ENCODE assay signal across 10 mouse cellular contexts in the genomic region with DNA sequence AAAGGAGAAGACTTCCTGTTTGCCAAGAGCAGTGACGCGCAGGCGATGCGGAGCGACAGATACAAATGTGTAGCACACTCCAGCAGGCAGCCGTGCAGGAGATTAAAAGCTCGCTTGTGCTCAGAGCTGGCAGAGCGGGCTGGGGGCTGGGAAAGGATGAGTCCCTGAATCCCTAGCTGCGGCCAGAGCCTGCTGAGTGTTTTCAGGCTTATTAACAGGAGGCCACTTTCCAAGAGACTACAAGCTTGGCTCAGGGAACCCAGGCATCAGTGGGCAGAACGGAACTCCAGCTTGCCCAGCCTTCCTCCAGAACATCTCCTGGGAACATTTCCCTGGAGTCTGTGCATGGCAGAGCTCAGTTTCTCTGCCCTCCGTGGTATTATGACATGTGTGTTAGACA. TPM values are rescaled to one million over a fixed set of nuclear protein-coding genes. Genes with fewer than 3 reads are reported as not detected.
DNase-seq lines count a peak whose midpoint lies in the region; ATAC-seq lines count a peak whose summit lies in the region.
"Had no signal": no experiment of that assay in that cellular context is flagged by ENCODE, and none has a peak within 500 bp of the region (broad histone marks: within the 10 kb centered on the region; RNA-seq: fewer than 3 reads in every experiment).

No protein-coding gene starts in this region.

- intact Hi-C loops in left cerebral cortex, postnatal 10 days (cut with DNase I), result no loop called here
- intact Hi-C loops in heart, postnatal 10 days (cut with DNase I), result no loop called here

- peak; percentile 48 for ATAC-seq in midbrain, embryonic 12.5 days (ENCODE audit: low FRiP score, low read depth)

- peak overlapping the region; percentile 76 for H3K27ac ChIP-seq in midbrain, embryonic 12.5 days (replicated peaks)
- H3K27ac ChIP-seq: lung, embryonic 15.5 days had no signal

- no peaks in the 10 kb centered on the region for H3K9me3 ChIP-seq in midbrain, embryonic 12.5 days
- H3K9me3 ChIP-seq: lung, embryonic 15.5 days had no signal

- peaks cover 53% of the 10 kb centered on the region for H3K4me1 ChIP-seq in midbrain, embryonic 12.5 days

- peak; percentile 60 for DNase-seq in left cerebral cortex, postnatal 10 days (ENCODE audit: extremely low spot score in 1 of 2, low spot score in 2 of 2)
- DNase-seq in left cerebral cortex, adult 11 months (ENCODE audit: low spot score), result no peak
- DNase-seq in cerebellum, postnatal 14 days, result peak; percentile 78
- peak; percentile 12 to 25 for DNase-seq in heart, postnatal 10 days
- DNase-seq in thymus, postnatal 36 days, result no peak
- no peak for DNase-seq in urinary bladder, postnatal 10 days (ENCODE audit: low spot score)
- no peak for DNase-seq in spleen, postnatal 36 days (ENCODE audit: low spot score in 2 of 2)

- 10% methylated on average over 11 of the region's 11 CpGs for WGBS in midbrain, embryonic 12.5 days

- no peaks in the 10 kb centered on the region for H3K27me3 ChIP-seq in midbrain, embryonic 12.5 days
- H3K27me3 ChIP-seq: lung, embryonic 15.5 days had no signal

- H3K9ac ChIP-seq in midbrain, embryonic 12.5 days (replicated peaks), result no peak overlapping the region
- H3K9ac ChIP-seq: lung, embryonic 15.5 days had no signal

- no peak overlapping the region for H3K4me3 ChIP-seq in midbrain, embryonic 12.5 days
- H3K4me3 ChIP-seq: erythroblast, embryonic 14.5 days; lung, embryonic 15.5 days had no signal

- H3K36me3 ChIP-seq in midbrain, embryonic 12.5 days, result no peaks in the 10 kb centered on the region
- H3K36me3 ChIP-seq: lung, embryonic 15.5 days had no signal

- H3K4me2 ChIP-seq in midbrain, embryonic 12.5 days (replicated peaks), result peak overlapping the region; percentile 19; the same call in 1 of the 2 replicates
- H3K4me2 ChIP-seq: lung, embryonic 15.5 days had no signal

RNA-seq across cellular contexts. Expression of gene Fam163a, which starts 25.0 kb away (rescaled TPM):
- 10 to 100 TPM; 10.5 to 11.6 TPM for total RNA-seq in left cerebral cortex, postnatal 10 days (2021)
- total RNA-seq in heart, postnatal 10 days (2021), result under 1 TPM; 0.17 TPM
- 14.5 and 14.9 TPM in 2 replicates for polyA plus RNA-seq in midbrain, embryonic 12.5 days (2016; fragmentation: Nextera tagmentation; extraction: Ambion mirVana)

Comparison
In these comparisons a context has a peak if more than half of its experiments do, and no peak if none do; other contexts are left out.
1. DNase-seq: peak in left cerebral cortex, postnatal 10 days (2 of 2), cerebellum, postnatal 14 days (2 of 2) and heart, postnatal 10 days (2 of 2); none in left cerebral cortex, adult 11 months (single experiment), thymus, postnatal 36 days (0 of 2), urinary bladder, postnatal 10 days (single experiment) and spleen, postnatal 36 days (0 of 2).
2. RNA of gene Fam163a, which starts 25.0 kb away (total RNA-seq): 10.5 to 11.6 TPM in left cerebral cortex, postnatal 10 days; 0.17 TPM in heart, postnatal 10 days; every median in the first group is over 4 times any median in the second.